Mouse (Mus musculus) activated CD4-positive, CD25-positive, alpha-beta regulatory T cell, adult 9 weeks (primary cell): Measurements from ENCODE around the gene Epo. TPM values are rescaled to one million over a fixed set of nuclear protein-coding genes. Genes with fewer than 3 reads are reported as not detected.

Experiments
- polyA plus RNA-seq: library from polyadenylated mRNA; unstranded; fragments of 100-300 nt; shearing (Covaris generic); gene quantifications from one replicate; pipeline ENCODE4 v1.2.1, GENCODE M21; 2017

The Epo gene
- polyA plus RNA-seq: not detected

DNA sequence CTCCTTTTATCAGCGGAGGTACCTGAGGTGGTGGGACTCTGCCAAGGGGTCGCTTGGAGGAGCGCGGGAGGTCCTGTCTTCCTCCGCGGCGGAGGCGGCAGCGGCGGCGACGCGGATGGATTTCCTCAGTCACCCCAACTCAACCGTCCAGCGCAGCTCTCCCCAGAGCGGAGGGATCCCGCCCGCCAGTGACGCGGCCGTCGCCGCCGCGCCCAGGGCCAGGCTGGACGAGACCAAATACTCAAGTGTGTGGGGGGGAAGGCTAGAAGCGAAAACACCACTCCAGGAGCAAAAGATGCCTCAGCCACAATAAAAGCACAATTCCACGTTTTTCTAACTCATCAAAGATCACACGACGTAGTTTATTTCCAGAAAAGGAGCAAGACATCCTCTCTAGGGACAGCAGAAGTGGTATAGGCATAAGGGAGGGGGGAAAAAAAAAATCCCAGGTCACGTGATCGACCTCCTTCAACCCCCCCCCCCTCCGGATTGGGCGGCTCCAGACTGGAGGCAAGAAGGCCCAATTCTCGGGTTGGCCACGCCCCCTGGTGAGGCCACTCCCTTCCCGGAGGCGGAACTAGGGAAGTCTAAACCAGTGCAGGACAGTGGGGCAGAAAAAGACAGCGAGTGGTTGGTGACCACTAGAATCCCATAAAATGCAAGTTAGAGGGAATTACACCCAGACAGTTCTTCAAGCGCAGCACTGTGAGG lies at the start of gene Epo, which contains the start of gene Gnb2:
Gene Epo, minus strand, starts transcription at position 126 of the 711 bp plus-strand sequence.
Gene Gnb2, minus strand, starts transcription at position 394 of the 711 bp plus-strand sequence.

DNA sequence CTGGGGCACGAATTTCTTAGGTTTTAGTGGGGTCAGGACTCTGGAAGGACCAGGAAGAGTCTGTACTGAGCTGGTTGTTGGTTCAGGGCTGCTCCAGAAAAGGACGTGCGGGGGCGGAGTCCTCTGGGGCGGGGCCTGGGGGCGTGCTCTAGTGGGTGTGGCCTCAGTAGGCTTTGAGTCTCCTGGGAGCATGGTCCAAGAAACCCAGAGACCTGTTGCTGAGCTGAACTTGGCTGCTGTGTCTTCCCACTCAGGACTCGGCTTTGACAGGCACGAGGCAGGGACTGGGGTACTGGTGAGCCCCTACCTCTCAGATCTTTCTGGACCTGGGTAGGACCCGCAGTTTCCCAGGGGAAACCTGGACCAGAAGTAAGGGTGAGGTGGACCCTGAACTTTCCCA lies 36.6 kb upstream of the Epo start, which contains the start of gene Tfr2:
Gene Tfr2, plus strand, starts transcription at position 176 of the 400 bp plus-strand sequence.

GRCm38 (mm10) chr5:137553411-137553837 lies 20.4 kb upstream of the Epo start, which contains the start of gene Actl6b:
TSS of gene Actl6b (plus strand) at chr5:137553517.

DNA sequence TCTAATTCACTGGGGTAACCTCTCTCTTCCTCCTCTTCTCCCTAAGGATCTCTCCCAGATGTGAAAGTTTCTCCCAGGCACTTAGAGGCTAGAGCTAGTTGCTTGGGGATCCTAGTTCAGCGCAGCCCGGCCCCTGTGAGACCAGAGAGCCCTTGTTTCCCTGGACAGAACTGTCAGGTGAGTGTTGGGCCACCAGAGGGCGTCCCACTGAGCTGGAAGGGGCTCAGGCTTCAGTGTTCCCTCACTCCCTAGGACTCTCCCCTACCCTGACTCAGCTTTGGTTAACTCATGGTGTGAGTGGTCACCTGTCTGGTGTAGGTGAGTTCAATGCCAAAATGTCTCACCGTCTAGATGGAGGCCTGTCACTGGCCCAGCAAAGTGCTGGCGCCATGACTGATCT lies 14.6 kb downstream of the Epo start, which contains the start of gene Gigyf1:
Gene Gigyf1, plus strand, starts transcription at position 113 of the 400 bp plus-strand sequence.

GRCm38 (mm10) chr5:137501709-137502666 lies 31.1 kb downstream of the Epo start, which contains the start of gene Pop7:
TSS of gene Pop7 (minus strand) at chr5:137502518.

GRCm38 (mm10) chr5:137476964-137477363 lies 56.1 kb downstream of the Epo start, which contains the start of gene Zan:
TSS of gene Zan (minus strand) at chr5:137477064.

Other genes starting within 250 kb of the Epo start
- 0.33 TPM for gene Ache, start 245.7 kb downstream of the Epo start, polyA plus RNA-seq
- gene Ufsp1, start 238.6 kb downstream of the Epo start, polyA plus RNA-seq: 2.5 TPM
- gene Srrt, start 225.6 kb downstream of the Epo start, polyA plus RNA-seq: 112 TPM
- 7.7 TPM for gene Trip6, start 218.8 kb downstream of the Epo start, polyA plus RNA-seq
- gene Slc12a9, start 199.6 kb downstream of the Epo start, polyA plus RNA-seq: 28.4 TPM
- not detected for gene Ephb4, start 183.1 kb downstream of the Epo start, polyA plus RNA-seq
- gene Zan, start 56.2 kb downstream of the Epo start, polyA plus RNA-seq: 0.26 TPM
- 52.7 TPM for gene Pop7, start 30.7 kb downstream of the Epo start, polyA plus RNA-seq
- 3.3 TPM for gene Gigyf1, start 14.7 kb downstream of the Epo start, polyA plus RNA-seq
- gene Gnb2, start 268 bp upstream of the Epo start, polyA plus RNA-seq: 216 TPM
- gene Actl6b, start 20.3 kb upstream of the Epo start, polyA plus RNA-seq: not detected
- gene Tfr2, start 36.6 kb upstream of the Epo start, polyA plus RNA-seq: 0.68 TPM
- 94.8 TPM for gene Mospd3, start 67.8 kb upstream of the Epo start, polyA plus RNA-seq
- 2.3 TPM for gene Pcolce, start 80.5 kb upstream of the Epo start, polyA plus RNA-seq
- 0.40 TPM for gene Fbxo24, start 95.8 kb upstream of the Epo start, polyA plus RNA-seq
- gene Lrch4, start 95.9 kb upstream of the Epo start, polyA plus RNA-seq: 322 TPM
- gene Gm20605, start 95.9 kb upstream of the Epo start, polyA plus RNA-seq: 81.4 TPM
- 137 TPM for gene Sap25, start 108.1 kb upstream of the Epo start, polyA plus RNA-seq
- not detected for gene Irs3, start 112.5 kb upstream of the Epo start, polyA plus RNA-seq
- gene Agfg2, start 151.5 kb upstream of the Epo start, polyA plus RNA-seq: 31.3 TPM
- gene Nyap1, start 208.4 kb upstream of the Epo start, polyA plus RNA-seq: 1.7 TPM
- gene Tsc22d4, start 212.5 kb upstream of the Epo start, polyA plus RNA-seq: 458 TPM
- gene Ppp1r35, start 245.6 kb upstream of the Epo start, polyA plus RNA-seq: 27.6 TPM